Mouse (Mus musculus) spleen, postnatal 4 days (tissue): ENCODE measurements around the gene Mreg.

ENCODE experiments used
- DNase-seq, 2 experiments: peaks; one replicate each; pipeline ENCODE4 v3.0.0; 2022; ENCODE audit warnings: low spot score in 2 of 2

The Mreg gene

DNA sequence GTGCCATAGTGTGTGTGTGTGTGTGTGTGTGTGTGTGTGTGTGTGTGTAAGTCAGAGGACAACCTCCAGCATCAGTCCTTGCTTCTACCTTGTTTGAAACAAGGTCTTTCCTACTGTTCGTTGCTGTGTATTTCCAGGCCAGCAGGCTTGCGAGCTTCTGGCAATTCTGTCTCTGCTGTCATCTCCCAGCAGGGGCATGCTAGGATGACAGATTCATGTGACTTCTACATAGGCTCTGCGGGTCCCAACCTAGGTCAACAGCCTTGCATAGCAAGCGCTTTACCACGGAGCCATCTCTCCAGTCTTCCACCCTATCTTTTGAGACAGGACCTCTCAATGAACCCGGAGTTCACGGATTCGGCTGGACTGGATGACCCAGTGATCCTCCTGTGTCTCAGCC is 20.7 kb downstream of the Mreg start:
- DNase-seq, result no peak

DNA sequence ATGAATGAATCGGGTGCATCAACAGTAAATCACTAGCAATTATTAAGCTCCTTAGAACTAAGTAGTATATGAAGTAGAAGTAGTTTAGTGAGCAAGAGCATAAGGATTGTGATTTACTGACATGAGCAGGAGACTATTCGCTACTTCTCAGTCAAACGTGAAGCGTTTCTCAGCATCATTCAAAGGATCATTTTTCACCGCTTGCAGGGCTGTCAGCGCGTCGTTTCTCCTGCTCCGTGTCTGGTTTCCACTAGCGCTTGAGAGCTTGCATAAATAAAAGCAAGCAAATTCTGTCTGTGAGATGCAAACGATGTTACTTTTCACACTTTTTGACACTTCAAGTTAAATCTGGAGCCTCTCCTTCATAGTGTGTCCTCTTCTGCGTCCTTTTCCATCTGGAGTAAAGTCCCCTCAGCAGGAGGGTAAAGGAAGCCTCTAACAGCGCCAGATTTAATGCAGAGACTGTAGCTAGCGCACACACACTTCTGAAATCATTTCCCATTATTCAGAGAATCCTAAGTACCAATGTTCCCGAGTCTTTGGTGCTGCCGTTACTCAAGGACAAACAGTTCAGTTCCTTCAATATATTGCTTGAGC is 23.9 kb downstream of the Mreg start:
- no peak for DNase-seq

DNA sequence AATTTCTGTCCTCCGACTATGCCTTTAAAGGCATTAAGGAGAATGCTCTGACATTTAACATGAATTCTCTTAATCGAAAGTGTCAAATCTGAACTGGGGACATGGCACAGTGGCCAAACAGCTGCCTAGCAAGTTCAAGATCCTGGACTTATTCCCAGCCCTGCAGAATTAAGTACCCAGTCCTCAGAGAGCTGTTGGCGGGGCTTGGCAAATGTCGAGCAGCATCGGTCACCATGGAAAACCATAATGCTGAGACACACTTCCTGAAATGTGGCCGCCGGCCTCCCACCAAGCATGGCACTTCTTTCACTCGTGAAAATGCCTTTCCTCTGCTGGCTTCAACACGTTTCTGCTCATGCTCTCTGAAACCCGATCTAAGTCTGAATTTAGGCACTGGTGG is 24.6 kb downstream of the Mreg start:
- DNase-seq, result no peak

DNA sequence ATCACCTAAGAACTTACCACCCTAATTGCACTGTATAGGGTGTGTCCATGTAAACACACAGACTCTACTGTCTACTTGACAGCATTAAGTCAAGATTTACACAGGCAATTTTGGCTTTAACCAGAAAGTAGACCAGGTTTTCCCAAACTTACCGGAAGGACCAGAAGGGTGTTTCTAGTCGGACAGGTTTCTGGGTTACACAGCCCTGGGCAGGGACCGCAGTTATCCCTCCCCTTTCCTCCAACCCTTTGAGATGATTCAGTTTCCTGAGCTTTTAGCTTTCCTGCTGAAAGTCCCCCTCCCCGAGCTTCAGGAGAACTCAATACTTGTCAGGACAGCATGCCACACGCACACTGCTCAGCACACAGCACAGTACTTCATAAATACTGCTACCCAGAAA is 26.0 kb downstream of the Mreg start:
- DNase-seq, result no peak

DNA sequence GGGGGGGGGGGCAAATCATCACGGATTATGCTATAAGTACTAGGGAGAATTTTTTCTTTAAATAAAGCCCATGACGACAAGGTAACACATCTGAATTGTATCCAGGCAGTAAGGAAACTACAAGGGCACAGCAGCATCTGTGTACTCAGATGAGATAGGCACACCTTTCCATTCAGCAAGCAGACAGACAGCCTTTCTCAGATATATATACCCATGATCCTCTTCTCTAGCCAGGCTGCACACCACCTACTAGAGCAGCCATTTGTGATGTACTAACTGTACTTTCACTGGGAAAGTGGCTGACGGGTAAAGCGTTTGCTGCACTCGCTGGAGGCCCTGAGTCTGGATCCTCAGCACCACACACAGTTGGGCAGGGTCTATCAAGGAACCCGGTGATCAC is 28.6 kb downstream of the Mreg start:
- no peak for DNase-seq

DNA sequence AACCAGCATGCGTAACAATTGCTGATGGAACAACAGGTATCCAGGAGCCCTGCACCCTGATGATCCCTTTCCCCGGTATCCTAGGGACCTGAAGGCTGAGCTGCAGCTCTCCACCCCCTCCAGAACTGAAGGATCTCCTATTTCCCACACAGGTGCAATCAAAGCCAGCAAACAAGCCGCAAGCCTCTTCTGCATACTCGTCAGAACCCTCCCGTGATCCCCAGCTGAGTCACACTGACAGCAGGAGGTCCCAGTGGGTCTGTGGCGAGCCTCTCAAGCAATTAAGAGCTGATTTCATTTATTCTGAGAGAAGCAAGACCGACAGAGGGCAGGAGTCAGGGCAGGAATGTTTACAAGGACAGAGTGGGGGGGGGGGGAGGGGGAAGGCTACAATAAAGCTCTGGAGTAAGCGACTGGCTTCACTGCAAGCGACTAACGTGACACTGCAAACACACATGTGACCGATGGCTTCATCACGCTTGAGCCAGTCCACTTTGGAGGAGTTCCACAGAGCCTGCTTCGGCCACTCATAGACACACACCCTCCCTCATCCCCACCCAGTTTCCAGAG is 29.1 kb downstream of the Mreg start:
- no peak for DNase-seq

DNA sequence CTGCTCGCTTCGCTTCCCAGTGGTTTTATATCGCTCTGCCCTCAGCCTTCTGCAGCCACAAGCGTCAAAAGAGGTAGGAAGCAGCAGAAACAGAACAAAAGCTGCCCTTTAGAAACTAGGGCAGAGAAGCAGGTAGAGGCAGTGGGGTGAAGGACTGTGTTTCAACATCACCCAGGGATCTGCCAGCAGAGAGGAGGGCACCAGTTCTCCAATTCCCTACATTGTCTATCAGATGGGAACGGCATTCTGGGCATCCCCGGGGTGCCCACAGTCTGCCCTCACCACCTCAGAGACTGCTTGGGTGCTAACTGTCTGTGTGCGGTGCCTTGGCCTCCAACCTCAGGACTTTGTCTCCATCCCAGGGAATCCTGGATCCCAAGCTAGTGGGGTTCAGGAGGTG is 32.2 kb downstream of the Mreg start:
- DNase-seq, result no peak

DNA sequence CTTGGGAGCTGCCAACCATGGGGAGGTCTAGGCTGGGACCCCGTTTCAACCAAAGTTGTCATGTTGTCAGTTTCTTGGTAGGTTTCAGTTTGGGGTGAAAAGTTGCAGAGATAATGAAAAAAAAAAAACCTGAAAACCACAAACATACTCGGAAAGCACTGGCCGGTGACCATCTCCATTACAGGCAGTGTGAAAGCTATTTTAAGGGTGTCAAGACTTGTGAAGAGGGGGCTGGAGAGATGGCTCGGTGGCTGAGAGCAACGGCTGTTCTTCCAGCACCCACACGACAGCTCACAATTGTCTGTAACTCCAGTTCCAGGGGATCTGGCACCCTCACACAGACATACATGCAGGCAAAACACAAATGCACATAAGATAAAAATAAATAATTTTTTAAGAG is 35.9 kb downstream of the Mreg start:
- DNase-seq, result no peak

DNA sequence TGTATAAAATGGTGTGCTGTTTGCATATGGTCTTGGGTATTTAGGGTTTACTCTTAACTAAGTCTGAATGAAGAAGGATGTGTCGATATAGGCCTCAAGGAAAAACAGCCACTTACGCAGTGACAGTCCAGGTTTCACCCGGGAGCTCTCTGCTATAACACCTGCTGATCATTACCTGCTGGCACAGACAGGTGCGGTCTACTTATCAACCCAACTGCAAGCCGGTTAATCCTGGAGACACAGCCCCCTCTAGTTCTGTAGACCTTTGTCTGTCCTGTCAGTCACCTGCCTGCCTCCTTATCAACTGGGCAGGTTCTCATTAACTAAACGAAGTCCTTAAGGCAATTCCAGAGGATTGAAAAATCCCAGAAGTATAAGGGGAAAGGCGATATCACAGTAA is 37.9 kb downstream of the Mreg start:
- DNase-seq, result no peak

DNA sequence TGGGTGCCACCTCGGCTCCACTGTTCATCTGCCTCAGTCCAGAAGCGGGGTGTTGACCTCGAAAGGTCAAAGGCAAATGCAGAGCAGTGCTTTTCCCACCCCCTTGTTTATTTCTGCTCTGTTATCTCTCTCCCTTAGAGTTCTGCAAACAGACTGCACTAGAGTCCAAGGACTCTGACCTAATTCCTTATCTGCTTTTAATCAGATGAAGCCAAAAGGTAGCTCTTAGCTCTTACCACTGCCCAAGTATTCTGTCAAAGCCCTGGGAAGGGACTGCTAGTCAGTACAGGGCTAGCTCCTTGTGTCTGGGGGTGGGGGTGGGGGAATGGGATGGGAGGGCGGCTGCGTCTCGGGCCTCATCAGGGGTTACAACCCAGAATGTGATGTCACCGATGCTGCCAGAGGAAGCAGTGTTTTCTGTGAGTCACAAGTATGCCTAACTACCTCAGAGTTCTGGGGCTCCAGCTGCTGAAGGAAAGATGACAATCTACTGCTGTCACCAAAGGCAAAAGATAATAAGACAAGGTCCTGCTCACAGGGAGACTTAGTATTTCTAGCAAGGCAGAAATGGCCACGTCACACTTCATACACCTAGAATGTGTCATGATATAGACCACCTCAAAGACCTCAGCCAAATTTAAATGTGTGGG is 38.6 kb downstream of the Mreg start:
- no peak for DNase-seq

DNA sequence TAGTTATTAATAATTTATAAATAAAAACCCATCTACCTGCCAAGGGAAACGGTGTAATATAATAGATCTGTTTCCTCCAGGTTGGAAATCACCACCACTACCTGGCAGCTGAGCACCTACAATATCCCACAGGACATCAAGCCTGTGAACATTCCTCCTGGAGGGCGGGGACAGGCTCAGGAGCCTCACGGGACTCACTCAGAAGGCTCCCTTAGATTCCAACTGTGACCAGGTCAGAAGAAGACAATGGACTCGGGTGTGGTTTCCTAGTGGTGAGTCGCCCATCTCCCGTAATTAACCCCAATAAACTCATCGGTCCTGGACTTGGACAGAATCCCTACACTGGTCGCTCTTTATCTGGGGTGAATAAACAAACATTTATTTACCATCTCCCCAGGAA is 39.3 kb downstream of the Mreg start:
- no peak for DNase-seq

DNA sequence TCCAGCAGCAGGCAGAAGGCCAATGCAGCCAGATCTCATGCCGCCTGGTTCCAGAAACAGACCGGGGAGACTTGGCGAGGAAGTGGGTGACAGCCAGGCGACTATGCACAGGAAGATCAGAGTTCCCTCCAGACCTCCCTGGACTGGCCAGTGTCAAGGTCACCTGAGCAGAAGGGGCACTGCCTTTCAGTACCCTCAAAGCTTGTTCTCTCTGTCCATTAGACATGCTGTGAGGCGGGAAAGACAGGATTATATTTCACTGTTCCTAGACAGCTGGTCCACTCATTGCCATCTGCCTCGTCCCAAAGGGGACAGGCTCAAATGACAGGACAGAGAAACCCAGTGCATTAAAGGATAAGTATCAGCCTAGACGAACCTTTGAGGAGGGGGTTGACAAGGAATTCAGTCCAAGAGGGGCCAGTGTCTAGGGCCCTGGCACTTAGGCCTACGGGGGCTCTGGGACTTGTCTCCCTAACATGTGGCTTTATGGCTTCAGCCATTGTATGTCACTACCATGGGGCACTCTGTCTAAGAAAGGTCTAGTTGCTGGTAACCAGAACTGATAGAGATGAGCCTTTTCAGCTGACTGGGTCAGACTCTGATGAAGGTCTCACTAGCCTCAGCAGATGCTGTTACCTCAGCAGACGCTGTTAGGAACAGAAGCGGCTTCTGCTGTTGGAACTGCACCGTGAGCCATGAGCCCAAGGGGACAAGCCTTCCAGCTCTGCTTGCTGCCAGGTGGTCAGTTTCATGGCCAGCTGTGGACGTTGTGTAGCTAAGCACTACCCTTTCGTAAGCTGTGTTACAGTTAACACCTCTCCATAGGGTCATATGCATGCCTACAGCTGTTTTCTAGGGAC is 40.9 kb downstream of the Mreg start:
- no peak for DNase-seq

DNA sequence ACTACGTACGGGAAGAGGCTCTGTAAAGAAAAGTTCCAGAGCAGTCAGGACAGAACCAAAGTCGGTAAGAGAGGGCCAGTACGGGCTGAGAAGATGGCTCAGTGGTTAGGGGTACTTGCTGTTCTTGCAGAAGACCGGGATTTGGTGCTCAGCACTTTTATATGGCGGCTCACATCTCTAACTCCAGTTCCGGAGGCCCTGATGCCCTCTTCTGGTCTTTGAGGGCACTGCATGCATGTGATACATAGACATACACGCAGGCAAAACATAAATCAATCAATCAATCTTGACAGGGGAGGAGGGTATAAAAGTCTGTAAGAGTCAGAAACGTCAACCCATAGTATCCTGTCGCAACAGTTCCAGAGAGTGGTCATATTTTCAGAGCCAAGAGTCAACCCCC is 45.1 kb downstream of the Mreg start:
- DNase-seq, result no peak

DNA sequence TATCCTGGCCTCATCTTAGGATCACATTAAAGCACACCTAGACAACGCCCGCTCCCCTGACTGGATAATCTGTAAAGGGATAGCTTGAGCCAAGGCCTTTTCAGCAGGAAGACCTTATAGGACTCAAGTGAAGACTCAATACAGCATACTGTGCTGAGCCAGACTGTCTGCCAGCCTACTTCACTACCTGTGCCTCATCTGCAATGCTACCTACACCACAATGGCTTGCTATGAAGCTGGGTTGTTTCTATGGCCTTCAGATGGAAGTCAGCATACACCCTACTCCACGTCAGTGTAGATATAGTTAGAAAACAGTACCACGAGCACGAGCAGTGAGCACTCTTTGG is 45.7 kb downstream of the Mreg start:
- no peak for DNase-seq

DNA sequence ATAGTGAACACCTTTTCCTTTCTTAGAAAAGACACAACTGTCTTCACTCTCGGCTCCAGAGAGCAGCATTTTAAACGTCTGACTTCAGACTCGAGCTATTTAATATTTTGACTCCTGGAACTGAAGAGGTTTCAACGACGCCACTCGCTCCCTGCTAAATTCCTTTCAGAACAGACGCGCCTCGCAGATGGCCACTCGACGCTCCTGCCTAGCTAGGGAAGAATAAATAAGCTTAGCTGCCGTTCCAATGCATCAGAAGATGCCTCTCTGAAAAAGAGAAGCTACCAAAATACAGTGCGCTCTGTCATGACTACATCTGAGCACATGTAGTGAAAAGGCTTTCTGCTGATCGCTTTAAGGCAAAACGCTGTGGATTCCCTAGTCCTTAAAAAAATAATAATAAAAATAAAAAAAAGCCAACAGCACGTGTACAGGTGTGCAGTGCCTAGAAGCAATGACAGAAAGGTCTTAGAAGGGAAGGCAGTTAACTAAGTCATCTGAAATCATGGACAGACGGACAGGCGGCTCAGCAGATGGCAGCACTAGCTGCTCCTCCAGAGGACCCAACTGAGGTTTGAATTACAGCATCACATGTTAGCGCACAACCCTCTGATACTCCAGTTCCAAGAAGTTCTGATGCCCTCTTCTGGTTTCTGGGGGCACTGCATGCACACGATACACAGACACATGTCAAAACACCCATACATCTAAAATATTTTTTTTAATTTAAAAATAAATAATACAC is 46.2 kb downstream of the Mreg start:
- no peak for DNase-seq

DNA sequence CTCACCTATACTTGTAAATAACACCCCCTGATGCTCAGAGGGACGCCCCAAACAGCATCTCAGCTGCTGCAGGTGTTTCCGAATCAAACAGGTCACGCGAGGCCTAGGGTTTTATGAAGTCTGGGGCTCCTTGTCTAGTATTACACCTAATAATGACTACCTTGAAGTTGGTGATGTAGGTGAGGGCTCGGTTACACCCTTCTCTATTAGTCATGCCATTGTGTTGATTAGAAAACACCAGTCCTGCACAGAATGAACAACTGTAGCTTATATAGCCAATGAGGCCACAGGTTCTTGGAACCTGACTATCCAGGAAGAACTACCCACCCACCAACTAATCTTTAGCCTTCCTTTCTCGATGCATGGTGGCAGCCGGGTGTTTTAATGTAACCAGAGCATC is 51.8 kb downstream of the Mreg start:
- no peak for DNase-seq

DNA sequence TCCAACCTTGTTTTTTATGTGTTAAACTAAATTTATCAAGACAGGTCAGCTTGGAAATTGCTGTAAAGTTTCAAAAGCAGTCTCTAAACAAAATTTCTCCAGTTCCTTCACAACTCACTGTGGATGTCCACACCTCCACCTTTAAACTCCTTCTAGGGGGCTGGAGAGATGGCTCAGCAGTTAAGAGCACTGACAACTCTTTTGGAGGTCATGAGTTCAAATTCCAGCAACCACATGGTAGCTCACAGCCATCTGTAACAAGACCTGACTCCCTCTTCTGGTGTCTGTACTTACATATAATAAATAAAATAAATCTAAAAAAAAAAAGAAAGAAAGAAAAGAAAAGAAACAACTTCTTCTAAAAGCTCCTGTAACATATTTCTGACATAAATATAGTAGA is 67.1 kb downstream of the Mreg start:
- DNase-seq, result no peak

DNA sequence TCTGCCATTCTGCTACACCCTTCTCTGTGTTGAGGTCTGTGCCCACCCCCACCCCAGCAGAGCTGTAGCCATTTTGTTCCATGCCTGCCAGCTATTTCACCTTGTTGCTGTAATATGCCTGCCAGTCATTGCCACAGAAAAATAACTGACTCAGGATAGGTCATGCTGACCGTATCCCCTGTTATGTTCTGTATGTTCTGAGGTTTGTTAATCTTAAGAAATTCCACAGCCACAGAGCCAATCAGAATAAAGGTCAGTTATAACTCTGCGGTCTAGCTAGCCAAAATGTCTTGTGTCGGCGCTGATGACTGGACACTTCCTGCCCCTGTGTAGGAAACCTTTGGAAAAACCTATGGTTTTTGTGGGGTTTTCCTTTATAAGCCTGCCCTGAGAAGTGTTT is 67.7 kb downstream of the Mreg start:
- DNase-seq, result peak in 1 of 2 experiments; percentile 46

DNA sequence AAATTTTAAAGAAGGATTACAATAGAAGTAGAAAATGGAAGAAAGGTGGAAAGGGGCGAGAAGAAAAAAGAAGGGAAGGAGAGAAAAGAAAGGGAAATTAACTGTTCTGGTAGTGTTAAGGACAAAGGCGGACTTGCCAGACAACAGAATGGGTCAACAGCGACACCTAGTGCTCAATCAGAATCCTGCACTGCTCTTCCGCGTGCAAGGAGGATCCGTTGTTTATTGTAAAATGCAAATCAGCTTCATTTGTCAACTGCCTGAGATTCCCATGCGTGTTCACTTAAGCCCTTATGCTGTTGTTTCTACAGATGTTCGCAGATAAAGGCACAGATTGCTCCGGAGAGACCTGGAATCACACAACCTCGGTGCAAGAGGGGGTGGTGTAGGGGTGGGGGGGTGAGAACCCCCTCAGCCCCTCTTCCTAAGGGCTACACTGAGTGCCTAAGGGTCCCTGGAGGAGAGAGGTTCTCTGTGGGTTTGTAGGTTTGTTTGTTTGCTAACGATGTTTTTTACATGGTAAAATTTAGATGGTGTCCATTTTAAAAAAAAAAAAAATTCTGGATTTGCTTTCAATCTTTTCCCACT is 70.1 kb downstream of the Mreg start:
- DNase-seq, result peak; percentile 22 to 74

DNA sequence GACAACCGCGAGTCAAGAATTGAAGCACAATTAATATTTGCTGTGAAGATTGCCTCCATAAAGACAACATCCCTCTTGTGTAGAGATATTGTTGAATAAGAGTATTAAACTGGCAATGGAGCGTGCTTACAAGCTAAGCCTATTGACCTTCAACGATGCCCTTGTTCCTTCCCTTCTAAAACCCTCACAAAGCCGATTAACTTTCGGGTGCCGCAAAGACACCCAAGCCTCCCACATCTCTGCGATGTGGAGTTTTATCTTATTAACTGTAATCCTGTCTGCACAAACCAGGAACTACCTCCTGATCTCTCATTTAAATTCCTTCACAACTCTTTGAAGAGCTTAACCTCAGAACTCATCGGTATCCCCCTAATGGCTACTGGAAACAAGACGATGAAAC is 76.0 kb downstream of the Mreg start:
- DNase-seq, result no peak

DNA sequence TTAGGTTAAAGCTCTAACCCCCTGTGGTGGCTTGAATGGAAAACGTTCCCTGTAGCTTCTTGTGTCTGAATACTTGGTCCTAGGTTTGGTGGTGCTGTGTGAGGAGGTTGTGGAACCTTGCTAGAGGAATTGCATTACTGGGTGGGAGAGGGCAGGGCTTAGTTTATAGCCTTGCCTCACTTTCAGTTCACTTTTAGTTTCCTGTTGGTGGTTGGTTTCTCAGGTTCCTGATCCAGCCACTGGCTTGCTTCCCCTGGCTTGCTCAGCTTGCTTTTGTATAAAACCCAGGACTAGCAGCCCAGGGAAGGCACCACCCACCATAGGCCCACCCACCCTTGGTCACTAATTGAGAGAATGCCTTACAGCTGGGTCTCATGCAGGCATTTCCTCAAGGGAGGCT is 77.6 kb downstream of the Mreg start:
- DNase-seq, result peak; percentile 17 to 51
